Mouse (Mus musculus) mouse trophoblast stem cell (cell line): ENCODE measurements around the gene Chst1.

ENCODE experiments used
- in situ Hi-C, 2 experiments: fragments of 300-500 bp; cut with MseI, MboI; formaldehyde crosslinking; loops; 2 replicates in 1 of 2; 3 replicates in 1 of 2; pipeline ENCODE4 v1.15.1; 2025

Gene Chst1

GRCm38 (mm10) chr2:92608810-92609581 is 9.5 kb downstream of the Chst1 start:
- in situ Hi-C loops = no loop called here

GRCm38 (mm10) chr2:92609704-92610379 is 10.3 kb downstream of the Chst1 start:
- in situ Hi-C loops = loop anchor here in 1 of 2 experiments (5.0 kb wide), 1 partner anchor 192 kb away; no protein-coding TSS in a partner anchor

- in situ Hi-C loops = loop anchor here in 1 of 2 experiments (5.0 kb wide), 1 partner anchor 189 kb away; no protein-coding TSS in a partner anchor
These were observed 14.1 kb downstream of the Chst1 start for GRCm38 (mm10) chr2:92613645-92614044.

GRCm38 (mm10) chr2:92614106-92614505 is 14.6 kb downstream of the Chst1 start:
- in situ Hi-C loops = loop anchor here in 1 of 2 experiments (5.0 kb wide), 1 partner anchor 188 kb away; no protein-coding TSS in a partner anchor

GRCm38 (mm10) chr2:92617077-92617756 is 17.7 kb downstream of the Chst1 start:
- in situ Hi-C loops = no loop called here

- in situ Hi-C loops = no loop called here
These were observed 18.5 kb downstream of the Chst1 start for GRCm38 (mm10) chr2:92618016-92618415.

GRCm38 (mm10) chr2:92627633-92628032 is 28.1 kb downstream of the Chst1 start:
- in situ Hi-C loops = loop anchor here in 1 of 2 experiments (10.0 kb wide), 1 partner anchor 207 kb away; no protein-coding TSS in a partner anchor

- in situ Hi-C loops = no loop called here
These were observed 31.3 kb downstream of the Chst1 start for GRCm38 (mm10) chr2:92630799-92631198.

GRCm38 (mm10) chr2:92632027-92632426 is 32.5 kb downstream of the Chst1 start:
- in situ Hi-C loops = no loop called here

GRCm38 (mm10) chr2:92640555-92640954 is 41.0 kb downstream of the Chst1 start:
- in situ Hi-C loops = no loop called here

GRCm38 (mm10) chr2:92645282-92646037 is 46.0 kb downstream of the Chst1 start:
- in situ Hi-C loops = no loop called here

- in situ Hi-C loops = no loop called here
These were observed 49.8 kb downstream of the Chst1 start for GRCm38 (mm10) chr2:92649154-92649801.

- in situ Hi-C loops = no loop called here
These were observed 50.9 kb downstream of the Chst1 start for GRCm38 (mm10) chr2:92650428-92650827.

GRCm38 (mm10) chr2:92651294-92651816 is 51.8 kb downstream of the Chst1 start:
- in situ Hi-C loops = no loop called here

- in situ Hi-C loops = no loop called here
These were observed 57.7 kb downstream of the Chst1 start for GRCm38 (mm10) chr2:92657189-92657588.

- in situ Hi-C loops = no loop called here
These were observed 59.0 kb downstream of the Chst1 start for GRCm38 (mm10) chr2:92658293-92659150.

GRCm38 (mm10) chr2:92659491-92660035 is 60.1 kb downstream of the Chst1 start:
- in situ Hi-C loops = no loop called here

GRCm38 (mm10) chr2:92662534-92663068 is 63.1 kb downstream of the Chst1 start:
- in situ Hi-C loops = no loop called here
